Mouse (Mus musculus) left cerebral cortex, postnatal 10 days (tissue): Measurements from ENCODE around the gene Ier5l. TPM values are rescaled to one million over a fixed set of nuclear protein-coding genes. Genes with fewer than 3 reads are reported as not detected.

Experiments
- DNase-seq, 2 experiments: peaks; one replicate each; pipeline ENCODE4 v3.0.0; 2021 to 2022; ENCODE audit warnings: low spot score in 2 of 2, mixed read lengths in 1 of 2; ENCODE audit errors: extremely low spot score in 1 of 2
- intact Hi-C: fragments of 180-260 bp; cut with DNase I; formaldehyde crosslinking; loops from one replicate; pipeline ENCODE4 v1.15.1; 2025
- total RNA-seq, 2 experiments: library from RNA; stranded (reverse); gene quantifications; 2 replicates each; pipeline ENCODE4 v1.2.3; 2021

Ier5l gene
- 1 to 10 TPM; 7.8 to 9.8 TPM for total RNA-seq

GRCm38 (mm10) chr2:30474039-30474438 is at the start of gene Ier5l:
Gene Ier5l (minus strand): TSS chr2:30474219.
- DNase-seq: peak; percentile 94 to 96
- intact Hi-C loops: loop anchor here (5.0 kb wide), 2 partner anchors 73 to 123 kb away; partner anchors contain the start of gene Cstad

DNA sequence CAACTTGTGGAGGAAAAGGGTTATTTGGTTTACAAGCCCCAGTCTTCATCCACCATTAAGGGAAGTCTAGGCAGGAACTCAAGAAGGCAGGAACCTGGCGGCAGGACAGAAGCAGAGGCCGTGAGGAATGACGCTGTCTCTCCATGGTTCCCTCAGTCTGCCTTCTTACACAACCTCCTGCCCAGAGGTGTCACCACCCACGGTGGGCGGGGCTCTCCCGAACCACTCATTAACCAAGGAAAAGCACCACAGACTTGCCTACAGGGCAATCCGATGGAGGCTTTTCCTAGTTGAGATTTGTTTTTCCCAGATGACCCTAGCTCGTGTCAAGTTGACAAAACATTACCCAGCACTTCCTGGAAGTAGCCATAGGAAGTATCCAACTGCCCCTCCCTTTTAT is 49.7 kb upstream of the Ier5l start:
- no peak for DNase-seq
- intact Hi-C loops: no loop called here

- DNase-seq: peak in 1 of 2 experiments; percentile 51
- intact Hi-C loops: no loop called here
Observed at GRCm38 (mm10) chr2:30510711-30511380, 36.8 kb upstream of the Ier5l start.

GRCm38 (mm10) chr2:30507138-30507727 is 33.2 kb upstream of the Ier5l start:
- DNase-seq: no peak
- intact Hi-C loops: no loop called here

DNA sequence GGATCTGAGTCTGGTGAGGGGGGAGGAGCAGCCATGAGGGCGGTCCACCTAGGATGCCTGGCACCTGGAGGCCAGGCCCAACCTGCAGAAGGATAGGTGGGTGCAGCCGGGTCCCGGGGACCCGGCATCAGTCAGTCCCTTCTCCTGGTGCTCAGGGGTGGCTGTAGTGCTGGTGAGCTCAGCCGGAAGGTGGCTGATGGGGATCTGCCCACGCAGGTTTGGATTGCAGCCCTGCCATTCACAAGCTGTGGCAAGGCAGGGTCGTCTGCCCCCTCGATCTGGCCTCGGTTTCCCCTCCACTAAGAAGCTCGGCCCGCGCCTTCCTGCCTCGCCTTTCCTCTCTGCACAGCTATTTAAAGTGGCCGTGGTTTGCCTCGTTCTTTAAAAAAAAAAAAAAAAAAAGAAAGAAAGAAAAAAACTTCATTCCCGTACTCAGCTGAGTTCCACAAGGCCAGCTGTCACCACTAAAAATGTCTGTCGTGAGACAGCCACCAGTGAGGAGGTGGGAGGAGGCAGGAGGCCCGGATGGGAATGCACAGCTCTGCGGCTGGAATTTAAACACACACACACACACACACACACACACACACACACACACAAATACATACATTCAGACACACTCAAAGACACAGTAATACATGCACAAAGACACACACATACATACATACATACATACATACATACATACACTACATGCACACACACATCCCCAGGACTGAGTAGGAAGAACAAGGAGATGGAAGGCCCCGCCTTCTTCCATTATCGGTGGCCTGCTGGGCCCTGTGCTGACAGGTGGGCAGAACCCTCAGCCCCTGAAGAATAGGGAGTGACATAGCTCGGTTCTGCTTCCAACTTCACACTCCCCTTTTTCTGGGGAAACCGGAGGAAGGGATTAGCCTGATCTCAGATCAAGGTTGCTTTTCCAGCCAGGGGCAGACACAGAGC is 29.9 kb upstream of the Ier5l start:
- DNase-seq: peak; percentile 70 to 72
- intact Hi-C loops: no loop called here

DNA sequence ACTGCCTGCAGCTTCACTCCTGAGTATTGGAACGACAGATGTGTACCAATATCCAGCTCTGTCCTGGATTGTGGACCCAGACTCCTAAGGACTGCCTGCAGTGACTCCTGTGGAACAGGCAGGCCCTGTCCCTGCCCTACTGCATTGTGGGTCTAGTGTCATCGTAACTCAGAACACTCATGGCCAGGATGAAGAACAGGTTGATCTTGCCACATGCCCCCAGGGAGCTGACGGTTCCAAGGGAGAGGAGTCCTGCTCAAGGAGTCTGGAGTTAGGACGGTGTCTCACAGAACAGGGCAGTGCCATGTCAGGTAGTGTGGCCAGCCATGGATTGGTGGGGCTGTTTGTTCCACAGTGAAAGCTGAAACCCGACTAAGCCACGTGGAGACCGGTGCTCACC is 27.7 kb upstream of the Ier5l start:
- intact Hi-C loops: no loop called here
- no peak for DNase-seq

DNA sequence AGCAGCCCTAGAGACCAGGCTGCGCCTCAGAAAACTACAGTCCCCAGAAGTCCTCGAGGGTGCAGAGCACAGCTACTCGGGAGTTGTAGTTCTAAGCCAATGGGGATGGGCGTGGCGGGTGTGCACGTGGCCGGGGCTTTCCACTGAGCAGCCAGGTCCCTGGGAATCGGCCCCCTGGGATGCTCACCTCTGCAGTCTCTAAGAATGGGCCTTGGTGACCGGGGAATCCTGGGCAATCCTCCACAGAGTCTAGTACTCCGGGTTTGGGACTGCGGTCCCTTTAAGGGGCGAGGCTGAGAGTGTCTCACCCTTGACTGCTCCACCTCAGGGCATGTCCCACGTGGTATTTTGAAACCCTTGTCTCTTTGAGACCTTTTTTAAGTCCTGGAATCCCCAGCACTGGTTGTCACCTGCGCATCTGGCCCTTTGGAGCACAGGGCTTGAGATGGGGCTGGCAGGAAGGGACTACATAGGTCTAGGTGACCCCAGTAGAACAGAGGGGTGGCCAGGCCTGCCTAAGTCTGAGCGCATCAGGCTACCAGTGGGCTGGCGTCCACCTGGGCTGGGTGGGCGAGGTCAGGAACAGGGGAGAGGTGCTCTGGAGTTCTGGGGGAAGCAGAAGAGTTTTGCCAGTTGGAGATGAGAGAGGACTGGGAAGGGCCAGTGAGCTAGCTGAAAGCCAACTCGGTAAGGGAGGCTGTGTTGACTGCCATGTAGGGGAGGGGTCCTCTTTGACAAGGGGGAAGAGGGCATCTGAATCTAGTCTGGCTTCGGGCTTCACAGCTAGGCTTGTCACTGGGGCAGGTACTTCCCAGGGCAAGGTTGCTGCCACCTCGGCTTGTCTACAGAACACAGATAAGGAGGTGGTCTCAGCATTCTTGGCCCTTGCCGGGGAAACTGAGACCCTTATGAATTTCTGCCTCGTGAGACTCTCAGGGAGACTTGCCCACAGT is 22.2 kb upstream of the Ier5l start:
- DNase-seq: peak in 1 of 2 experiments; percentile 81
- intact Hi-C loops: no loop called here

GRCm38 (mm10) chr2:30495000-30495908 is 21.2 kb upstream of the Ier5l start:
- no peak for DNase-seq
- intact Hi-C loops: no loop called here

DNA sequence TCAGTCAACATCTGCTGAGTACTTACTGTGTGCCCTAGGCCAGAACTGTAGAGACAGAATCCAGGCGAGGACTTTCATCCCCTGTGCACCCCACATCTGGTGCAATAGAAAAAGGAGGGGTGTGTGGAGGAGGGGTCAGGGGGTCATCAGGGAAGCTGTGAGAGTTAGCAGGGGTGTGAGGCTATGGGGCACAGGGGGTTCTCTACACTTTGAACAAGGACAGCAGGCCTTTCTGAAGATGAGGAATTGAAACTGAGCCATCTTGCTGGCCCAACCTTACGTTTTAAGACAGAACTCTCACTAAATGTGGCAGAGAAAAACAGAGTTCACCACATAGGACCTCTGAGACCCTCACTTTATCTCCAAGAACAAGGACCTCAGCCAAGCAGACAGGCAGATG is 16.4 kb upstream of the Ier5l start:
- intact Hi-C loops: no loop called here
- no peak for DNase-seq

DNA sequence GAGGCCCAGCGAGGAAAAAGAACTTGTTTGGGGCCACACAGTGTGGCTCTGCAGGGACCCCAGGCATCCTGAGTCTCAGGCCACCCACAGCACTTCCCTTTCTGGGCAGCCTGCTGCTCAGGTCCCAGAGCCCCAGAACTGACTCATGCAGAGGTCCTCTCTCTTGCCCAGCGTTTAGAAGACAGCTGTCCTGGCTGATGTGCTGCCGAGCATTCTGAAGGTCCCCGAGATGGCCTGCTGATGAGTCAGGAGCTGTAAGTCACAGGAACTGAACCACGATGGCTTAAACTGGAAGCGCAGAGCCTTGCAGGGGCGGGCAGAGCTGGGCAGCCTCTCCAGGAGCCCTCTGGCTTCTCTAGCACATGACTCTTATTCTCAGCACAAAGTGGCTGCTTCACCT is 13.6 kb upstream of the Ier5l start:
- intact Hi-C loops: no loop called here
- DNase-seq: no peak

GRCm38 (mm10) chr2:30478526-30478925 is 4.5 kb upstream of the Ier5l start:
- no peak for DNase-seq
- intact Hi-C loops: no loop called here

DNA sequence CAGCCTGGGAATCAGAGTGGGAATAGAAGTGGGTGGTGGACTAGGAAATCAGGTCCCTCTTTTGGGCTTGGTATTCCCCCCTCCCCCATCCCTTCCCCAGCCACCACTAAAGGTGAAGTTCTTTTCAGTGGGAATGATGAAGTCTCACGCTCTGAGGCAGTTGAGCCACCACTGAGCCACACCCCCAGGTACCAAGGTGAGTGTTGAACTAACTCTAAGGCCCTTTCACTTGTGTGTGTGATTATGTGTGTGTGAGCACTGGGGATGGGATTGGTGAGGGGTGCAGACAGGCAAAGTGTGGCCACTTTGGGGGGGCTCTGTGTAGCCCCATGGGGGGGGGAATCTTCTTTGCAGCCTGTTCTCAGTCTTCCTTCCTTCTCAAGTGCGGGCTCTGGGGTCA is 2.2 kb upstream of the Ier5l start:
- no peak for DNase-seq
- intact Hi-C loops: no loop called here

- intact Hi-C loops: no loop called here
Observed at GRCm38 (mm10) chr2:30475457-30475856, 1.4 kb upstream of the Ier5l start.

DNA sequence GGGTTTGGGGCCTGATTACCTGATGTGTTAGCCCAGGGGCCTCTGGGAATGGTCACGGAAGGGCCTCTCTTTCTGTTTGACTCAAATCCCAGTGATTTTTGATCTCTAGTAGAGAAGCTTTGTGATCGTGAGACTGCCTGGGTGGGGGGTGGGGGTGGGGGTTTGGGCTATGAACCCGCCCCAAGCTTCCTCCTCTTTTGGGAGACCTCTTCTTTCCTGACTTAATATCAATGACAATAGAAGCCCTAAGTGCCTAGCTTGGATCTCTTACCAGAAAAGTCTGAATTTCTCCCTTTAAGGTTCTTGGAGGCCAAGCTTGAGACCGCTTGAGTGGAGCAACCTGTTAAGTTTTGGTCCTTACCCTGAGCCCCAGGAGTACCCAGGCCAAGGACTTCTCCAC is 757 bp upstream of the Ier5l start:
- intact Hi-C loops: loop anchor here (5.0 kb wide), 2 partner anchors 73 to 123 kb away; partner anchors contain the start of gene Cstad
- no peak for DNase-seq

More at GRCm38 (mm10) chr2:30475457-30475856, 1.4 kb upstream of the Ier5l start:
- no peak for DNase-seq

GRCm38 (mm10) chr2:30473431-30474031 is 488 bp downstream of the Ier5l start:
- intact Hi-C loops: loop anchor here (2.0 to 5.0 kb wide), 3 partner anchors 74 to 321 kb away; partner anchors contain the start of gene Cstad
- no peak for DNase-seq

GRCm38 (mm10) chr2:30472731-30473351 is 1.2 kb downstream of the Ier5l start:
- peak in 1 of 2 experiments; percentile 71 for DNase-seq
- intact Hi-C loops: loop anchor here (2.0 to 5.0 kb wide), 3 partner anchors 74 to 322 kb away; partner anchors contain the start of gene Cstad
